Mouse (Mus musculus) layer of hippocampus, adult 11-12 months (tissue): Measurements from ENCODE around the gene Lrrd1.
"Not testable (repeated sequence)": the region's sequence is repeated elsewhere in the genome, so short reads cannot be mapped to it uniquely, and the experiment has no call there.

ENCODE experiments used
- DNase-seq: peaks from one replicate; pipeline ENCODE4 v3.0.0; 2022; ENCODE audit warnings: low spot score

The Lrrd1 gene

GRCm38 (mm10) chr5:3845026-3845425, at the start of gene Lrrd1:
Gene Lrrd1 (plus strand): TSS chr5:3845173.
- DNase-seq, result no peak

GRCm38 (mm10) chr5:3797101-3797500, 47.9 kb upstream of the Lrrd1 start:
- not testable (repeated sequence) for DNase-seq

GRCm38 (mm10) chr5:3798656-3799055, 46.3 kb upstream of the Lrrd1 start:
- not testable (repeated sequence) for DNase-seq

- DNase-seq, result no peak
Measured at GRCm38 (mm10) chr5:3800041-3800440, 44.9 kb upstream of the Lrrd1 start.

- DNase-seq, result no peak
Measured at GRCm38 (mm10) chr5:3800881-3801280, 44.1 kb upstream of the Lrrd1 start.

GRCm38 (mm10) chr5:3801672-3802432, 43.1 kb upstream of the Lrrd1 start:
- DNase-seq, result no peak

- peak; percentile 90 for DNase-seq
Measured at GRCm38 (mm10) chr5:3802433-3803291, 42.3 kb upstream of the Lrrd1 start, which contains the start of the genes Ankib1 and Krit1. Gene Ankib1 (minus strand): TSS chr5:3802925. Gene Krit1 (plus strand): TSS chr5:3803184.

- no peak for DNase-seq
Measured at GRCm38 (mm10) chr5:3803292-3804165, 41.4 kb upstream of the Lrrd1 start.

- no peak for DNase-seq
Measured at GRCm38 (mm10) chr5:3808472-3808871, 36.5 kb upstream of the Lrrd1 start.

- DNase-seq, result no peak
Measured at GRCm38 (mm10) chr5:3834107-3834506, 10.9 kb upstream of the Lrrd1 start.

GRCm38 (mm10) chr5:3870161-3870560, 25.2 kb downstream of the Lrrd1 start:
- DNase-seq, result no peak

- DNase-seq, result no peak
Measured at GRCm38 (mm10) chr5:3872348-3872747, 27.4 kb downstream of the Lrrd1 start.

GRCm38 (mm10) chr5:3873485-3873884, 28.5 kb downstream of the Lrrd1 start:
- DNase-seq, result no peak

- not testable (repeated sequence) for DNase-seq
Measured at GRCm38 (mm10) chr5:3886862-3887261, 41.9 kb downstream of the Lrrd1 start.

- no peak for DNase-seq
Measured at GRCm38 (mm10) chr5:3889201-3889600, 44.2 kb downstream of the Lrrd1 start.

GRCm38 (mm10) chr5:3893459-3894293, 48.7 kb downstream of the Lrrd1 start, which contains the start of gene Mterf1a:
Gene Mterf1a (minus strand): TSS chr5:3893933.
- DNase-seq, result peak; percentile 42

GRCm38 (mm10) chr5:3894294-3894619, 49.3 kb downstream of the Lrrd1 start:
- DNase-seq, result not testable (repeated sequence)

GRCm38 (mm10) chr5:3905471-3905870, 60.5 kb downstream of the Lrrd1 start:
- no peak for DNase-seq
